Mouse (Mus musculus) mouse embryonic stem cell (cell line): ENCODE results near the gene Cacna1s.

Experiments used
- in situ Hi-C, 2 experiments: fragments of 300-500 bp; cut with MboI; formaldehyde crosslinking; loops; 1 replicate in 1 of 2; 3 replicates in 1 of 2; pipeline ENCODE4 v1.14.3; 2019 to 2020; ENCODE audit warnings: low sequenced_read_pairs in 2 of 2, low pct_unique_long_range_greater_than_20kb in 1 of 2, mixed read lengths in 1 of 2; ENCODE audit not compliant: unreplicated experiment in 1 of 2

The Cacna1s gene

GRCm38 (mm10) chr1:136047894-136048293 is 4.7 kb upstream of the Cacna1s start:
- in situ Hi-C loops, result no loop called here

GRCm38 (mm10) chr1:136050312-136051012 is 2.1 kb upstream of the Cacna1s start, which contains the start of gene Ascl5:
Gene Ascl5, plus strand, starts transcription at chr1:136050804.
- in situ Hi-C loops, result no loop called here

GRCm38 (mm10) chr1:136051013-136051315 is 1.6 kb upstream of the Cacna1s start:
- in situ Hi-C loops, result no loop called here

DNA sequence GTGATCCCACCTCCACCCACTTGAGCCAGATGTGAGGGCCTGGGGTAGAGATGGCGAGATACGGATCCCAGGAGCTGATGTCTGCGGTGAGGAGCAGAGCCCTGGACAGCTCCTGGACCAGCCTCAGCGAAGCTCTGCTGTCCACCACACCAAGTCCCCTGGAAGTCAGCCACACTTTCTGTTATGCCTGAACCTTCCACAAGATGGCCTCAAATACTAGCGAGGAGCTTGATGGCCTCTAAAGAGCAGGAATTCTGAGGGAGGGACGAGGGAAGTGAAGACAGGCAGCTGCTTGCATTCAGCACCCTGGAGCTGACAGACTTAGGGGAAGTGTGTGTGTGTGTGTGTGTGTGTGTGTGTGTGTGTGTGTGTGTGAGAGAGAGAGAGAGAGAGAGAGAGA is 1.1 kb upstream of the Cacna1s start:
- in situ Hi-C loops, result no loop called here

DNA sequence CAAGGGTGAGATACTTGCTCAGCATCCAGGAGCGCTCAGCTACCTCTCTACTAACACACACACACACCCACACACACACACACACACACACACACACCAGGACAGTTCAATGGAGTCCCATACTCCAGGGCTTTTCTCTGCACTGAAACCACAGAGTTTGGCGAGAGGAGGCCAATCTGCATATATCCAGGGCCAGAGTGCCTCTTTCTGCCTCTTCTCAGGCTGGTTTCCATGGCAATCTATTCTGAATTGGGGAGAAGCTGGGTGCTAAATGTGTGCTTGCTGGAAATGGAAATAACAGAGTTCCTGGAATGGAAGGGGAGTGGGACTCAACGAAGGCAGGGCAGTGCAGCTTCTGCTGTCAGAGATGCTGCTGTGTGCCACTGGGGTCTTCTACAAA is 3.2 kb downstream of the Cacna1s start:
- in situ Hi-C loops, result no loop called here

DNA sequence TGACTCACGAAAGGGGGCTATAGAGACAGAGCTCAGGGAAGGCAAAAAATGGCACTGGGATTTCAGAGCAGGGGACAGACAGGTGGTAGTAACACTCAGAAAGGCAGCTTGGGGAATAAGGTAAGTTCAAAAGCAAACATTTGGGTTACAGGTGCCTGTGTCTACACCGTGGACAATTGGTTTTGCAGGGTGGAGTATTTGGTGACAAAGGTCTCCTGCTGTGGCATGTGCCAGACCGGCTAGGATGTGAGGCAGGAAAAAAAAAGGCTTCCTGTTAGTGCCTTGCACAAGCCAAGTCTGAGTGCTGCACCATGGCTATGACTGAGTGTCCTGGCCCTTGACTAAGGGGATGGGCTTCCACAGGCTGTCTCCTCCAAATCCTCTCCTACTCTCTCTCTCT is 6.0 kb downstream of the Cacna1s start:
- in situ Hi-C loops, result no loop called here

DNA sequence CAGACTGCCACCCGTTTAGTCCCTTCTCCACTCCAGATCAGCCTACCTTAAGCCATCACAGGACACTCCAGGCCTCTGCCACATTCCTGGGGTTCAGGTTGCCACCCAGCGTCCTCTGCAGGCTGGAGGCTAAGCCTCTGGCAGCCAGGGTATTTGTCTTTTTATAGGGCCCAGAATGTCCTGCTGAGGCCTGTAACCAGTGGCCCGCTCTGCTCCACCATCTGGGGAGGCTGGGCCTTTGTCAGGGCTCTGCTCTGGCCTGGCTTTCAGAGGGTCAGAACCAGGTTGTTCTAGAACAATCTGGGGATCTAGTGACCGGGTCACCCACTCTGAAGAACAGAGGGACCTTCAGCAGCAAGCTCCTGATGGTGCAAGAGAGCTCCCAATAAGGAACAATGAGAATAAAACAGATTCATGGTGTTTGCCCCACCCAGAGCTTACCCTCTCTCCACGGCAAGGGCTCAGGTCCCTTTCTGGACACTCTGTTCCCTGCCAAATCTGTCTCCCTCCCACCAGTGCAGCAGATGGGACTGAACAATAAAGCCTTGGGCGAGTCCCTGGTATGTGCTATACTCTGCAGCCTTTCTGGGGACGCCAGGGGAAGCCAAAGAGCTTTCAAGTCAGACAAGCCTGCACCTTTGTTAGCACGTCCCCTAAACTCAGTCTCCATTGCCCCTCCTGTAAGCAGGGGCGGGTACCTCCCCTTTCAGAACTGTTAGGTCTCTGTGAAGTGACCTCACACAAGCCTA is 8.7 kb downstream of the Cacna1s start:
- in situ Hi-C loops, result no loop called here

- in situ Hi-C loops, result no loop called here
Measured at GRCm38 (mm10) chr1:136061790-136062141, 9.2 kb downstream of the Cacna1s start.

- in situ Hi-C loops, result no loop called here
Measured at GRCm38 (mm10) chr1:136063991-136064390, 11.4 kb downstream of the Cacna1s start.

GRCm38 (mm10) chr1:136066621-136067020 is 14.1 kb downstream of the Cacna1s start:
- in situ Hi-C loops, result no loop called here

GRCm38 (mm10) chr1:136067579-136067978 is 15.0 kb downstream of the Cacna1s start:
- in situ Hi-C loops, result no loop called here

DNA sequence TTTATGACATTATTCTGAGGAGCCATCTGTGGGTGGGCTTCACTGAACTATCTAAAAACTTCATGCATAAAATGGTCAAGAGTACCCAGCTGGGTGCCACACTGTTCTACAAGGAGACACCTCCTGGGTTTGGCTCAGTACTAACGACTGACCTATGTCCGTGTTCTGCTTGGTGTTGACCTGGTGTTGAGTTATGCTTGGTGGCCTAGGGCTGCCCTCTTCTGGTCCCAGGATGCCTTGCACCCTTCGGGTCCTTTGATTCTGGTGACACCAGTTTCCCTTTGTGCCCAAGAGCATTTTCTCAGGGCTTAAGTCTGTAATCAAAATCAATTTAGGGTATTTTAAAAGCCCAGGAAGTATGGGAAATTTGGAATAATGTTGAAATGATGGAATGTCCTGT is 23.5 kb downstream of the Cacna1s start:
- in situ Hi-C loops, result no loop called here

DNA sequence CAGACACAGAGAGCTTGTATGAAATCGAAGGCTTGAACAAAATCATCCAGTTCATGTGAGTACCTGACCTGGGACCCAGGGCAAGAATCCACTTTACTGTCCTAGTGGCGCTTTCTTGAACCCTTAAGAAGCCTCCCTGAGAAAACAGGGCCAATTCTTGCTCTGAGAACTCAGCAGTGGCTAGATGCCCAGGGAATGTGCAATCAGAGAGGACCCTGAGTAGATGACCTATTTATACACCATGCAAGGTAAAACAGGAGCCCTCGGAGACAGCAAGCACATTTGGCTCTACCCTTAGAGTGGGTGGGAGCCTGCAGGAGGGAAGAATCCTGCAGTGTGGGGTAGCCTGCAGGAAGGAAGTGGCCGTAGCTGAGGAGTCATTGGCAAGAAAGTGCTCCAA is 25.1 kb downstream of the Cacna1s start:
- in situ Hi-C loops, result no loop called here

DNA sequence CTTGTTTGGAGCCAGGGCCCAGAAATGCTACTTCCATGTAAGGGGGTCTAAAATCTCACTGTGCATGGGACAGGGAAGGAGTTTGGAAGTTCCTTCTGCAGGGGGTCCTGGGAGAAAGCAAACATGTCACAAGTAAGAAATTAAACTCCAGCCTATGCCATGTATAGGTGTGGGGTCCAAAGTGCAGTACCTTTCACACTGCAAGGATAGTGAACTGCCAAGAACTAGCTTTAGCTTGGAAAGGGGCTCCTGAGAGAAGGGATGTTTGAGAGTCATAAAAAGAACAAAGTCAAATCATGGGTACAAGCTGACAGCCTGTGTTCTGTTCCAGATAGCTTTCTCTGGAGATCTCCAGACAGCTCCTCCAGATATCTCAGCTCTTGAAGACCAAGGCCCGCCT is 28.6 kb downstream of the Cacna1s start:
- in situ Hi-C loops, result no loop called here

DNA sequence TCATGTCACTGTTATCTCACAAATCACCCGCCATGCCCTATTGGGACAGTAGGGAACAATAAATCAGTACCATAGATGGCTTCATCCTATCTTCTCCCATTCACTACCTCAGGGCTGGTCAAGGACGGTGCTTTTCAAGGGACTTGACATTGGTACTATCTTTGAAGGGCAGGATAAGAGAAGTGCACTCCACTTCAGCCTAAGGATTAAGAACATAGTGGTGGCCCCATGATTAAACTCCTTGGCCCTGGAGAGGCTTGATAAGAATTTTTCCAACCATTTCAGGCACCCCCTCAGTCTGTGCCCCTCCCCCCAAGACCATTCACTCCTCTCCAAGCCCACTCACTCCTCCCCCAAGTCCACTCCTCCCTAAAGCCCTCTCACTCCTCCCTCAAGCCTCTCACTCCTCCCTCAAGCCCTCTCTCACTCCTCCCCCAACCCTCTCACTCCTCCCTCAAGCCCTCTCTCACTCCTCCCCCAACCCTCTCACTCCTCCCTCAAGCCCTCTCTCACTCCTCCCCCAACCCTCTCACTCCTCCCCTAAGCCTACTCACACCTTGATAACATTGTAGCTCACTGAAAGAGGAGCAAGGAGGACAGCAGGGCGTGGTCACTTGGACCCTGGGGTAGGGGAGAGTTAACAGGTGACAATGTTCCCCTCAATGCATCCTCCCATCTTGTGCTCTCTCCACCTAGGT is 33.6 kb downstream of the Cacna1s start:
- in situ Hi-C loops, result no loop called here

- in situ Hi-C loops, result no loop called here
Measured at GRCm38 (mm10) chr1:136089368-136090165, 37.0 kb downstream of the Cacna1s start.

DNA sequence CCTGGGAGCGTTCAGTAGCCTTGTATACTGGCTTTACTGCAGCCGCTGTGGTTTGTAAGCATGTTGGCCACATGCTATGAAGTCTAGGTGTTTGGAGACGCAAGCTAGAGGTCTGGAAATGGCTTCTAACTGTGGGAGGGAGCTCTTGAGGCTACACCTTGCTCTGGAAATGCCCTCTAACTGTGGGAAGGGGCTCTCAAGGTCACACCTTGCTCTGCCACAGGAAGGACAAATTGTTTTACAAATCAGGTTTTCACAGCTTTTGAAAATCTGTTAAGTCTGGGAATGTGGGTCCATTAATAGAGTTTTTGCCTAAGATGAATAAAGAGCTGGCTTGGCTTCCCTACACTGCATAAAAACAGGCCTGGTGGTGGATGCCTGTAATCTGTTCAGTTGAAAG is 41.2 kb downstream of the Cacna1s start:
- in situ Hi-C loops, result no loop called here

DNA sequence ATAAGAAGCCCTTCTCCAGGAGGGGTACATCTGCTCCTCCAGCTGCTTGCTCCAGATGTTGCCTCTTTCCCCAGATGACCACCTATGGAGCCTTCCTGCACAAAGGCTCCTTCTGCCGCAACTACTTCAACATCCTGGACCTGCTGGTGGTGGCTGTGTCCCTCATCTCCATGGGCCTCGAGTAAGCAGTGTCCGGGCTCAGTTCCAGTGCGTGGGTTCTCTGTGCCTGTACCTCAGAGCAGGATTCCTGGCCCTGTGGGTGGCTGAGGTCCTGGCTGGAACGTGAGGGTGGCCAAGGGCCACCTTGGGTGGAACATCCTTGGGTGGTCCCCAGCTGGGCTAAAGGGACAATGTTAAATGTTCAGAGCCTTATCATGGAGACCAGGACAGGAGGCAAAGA is 42.3 kb downstream of the Cacna1s start:
- in situ Hi-C loops, result no loop called here

- in situ Hi-C loops, result no loop called here
Measured at GRCm38 (mm10) chr1:136102094-136102493, 49.5 kb downstream of the Cacna1s start.
